Mouse (Mus musculus) embryonic facial prominence, embryonic 14.5 days (tissue): Measurements from ENCODE around the gene Prickle3. TPM values are rescaled to one million over a fixed set of nuclear protein-coding genes. Genes with fewer than 3 reads are reported as not detected.
A peak's percentile ranks its signal among the peaks of the same experiment; 100 is the strongest.

Experiments
- ATAC-seq: fragments of 200-750 bp; cut with Nextera tagmentation; 2 replicates; pipeline ENCODE4 v1.8.0; 2017; ENCODE audit warnings: low read depth, moderate number of reproducible peaks, moderate TSS enrichment
- DNase-seq: peaks from one replicate; pipeline ENCODE4 v3.0.0-alpha.2; 2015; ENCODE audit warnings: low spot score
- H3K27ac ChIP-seq: fragments of 300-500 bp; sonication (generic); replicated peaks from 2 replicates; pipeline ENCODE4 v1.5.1; 2014; ENCODE audit warnings: low read depth, mild to moderate bottlenecking, low read length, moderate library complexity
- H3K27me3 ChIP-seq: fragments of 300-500 bp; sonication (generic); replicated peaks from 2 replicates; pipeline ENCODE4 v1.6.1; 2014; ENCODE audit warnings: low read length; ENCODE audit not compliant: control insufficient read depth, insufficient read depth
- H3K36me3 ChIP-seq: fragments of 300-500 bp; sonication (generic); 2 replicates; pipeline ENCODE4 v1.6.1; 2014; ENCODE audit warnings: low read length, mixed read lengths; ENCODE audit not compliant: control insufficient read depth, insufficient read depth
- H3K4me1 ChIP-seq: fragments of 300-500 bp; sonication (generic); 2 replicates; pipeline ENCODE4 v1.6.1; 2014; ENCODE audit warnings: antibody characterized with exemption, low read length; ENCODE audit not compliant: control insufficient read depth, insufficient read depth
- H3K4me2 ChIP-seq: fragments of 300-500 bp; sonication (generic); 2 replicates; pipeline ENCODE4 v1.6.1; 2014; ENCODE audit warnings: low read depth, mild to moderate bottlenecking, low read length, moderate library complexity, mixed read lengths
- H3K4me3 ChIP-seq: fragments of 300-500 bp; sonication (generic); 2 replicates; pipeline ENCODE4 v1.5.1; 2014; ENCODE audit warnings: low read depth, mild to moderate bottlenecking, low read length
- H3K9ac ChIP-seq: fragments of 300-500 bp; sonication (generic); 2 replicates; pipeline ENCODE4 v1.6.1; 2014; ENCODE audit warnings: low read depth, mild to moderate bottlenecking, low read length, moderate library complexity, mixed read lengths
- H3K9me3 ChIP-seq: fragments of 300-500 bp; sonication (generic); 2 replicates; pipeline ENCODE4 v1.6.1; 2016; ENCODE audit warnings: low read length; ENCODE audit not compliant: control insufficient read depth
- WGBS: fragments of 180-500 bp; shearing (Covaris S2); extraction: QIAGEN DNeasy Blood & Tissue Kit; methylation state at CpG from one replicate; pipeline ENCODE4 v1.1.7; 2014; 5-methylcytosine and 5-hydroxymethylcytosine counted together
- polyA plus RNA-seq: library from polyadenylated mRNA; unstranded; fragments of >200 nt; fragmentation: Nextera tagmentation; extraction: Ambion mirVana; gene quantifications from 2 replicates; pipeline ENCODE4 v1.2.1, GENCODE M21; 2014

Prickle3 gene
- polyA plus RNA-seq, 1 experiment from 2014 or later, result 7.5 TPM

DNA sequence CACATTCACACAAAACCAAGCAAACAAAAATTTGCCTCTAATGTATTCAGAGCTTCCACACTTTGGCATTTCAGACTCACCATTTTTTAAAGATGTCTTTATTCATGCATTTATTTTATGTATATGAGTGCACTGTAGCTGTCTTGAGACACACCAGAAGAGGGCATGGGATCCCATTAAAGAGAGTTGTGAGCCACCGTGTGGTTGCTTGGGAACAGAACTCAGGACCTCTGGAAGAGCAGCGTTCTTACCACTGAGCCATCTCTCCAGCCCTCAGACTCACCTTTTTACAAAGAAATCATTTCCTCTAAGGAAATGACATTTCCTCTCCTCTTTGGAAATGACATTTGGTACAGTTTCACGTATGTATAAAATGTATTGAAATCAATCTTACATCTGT lies 21.9 kb downstream of the Prickle3 start:
- WGBS, result 47% methylated on average over 3 of the region's 3 CpGs

DNA sequence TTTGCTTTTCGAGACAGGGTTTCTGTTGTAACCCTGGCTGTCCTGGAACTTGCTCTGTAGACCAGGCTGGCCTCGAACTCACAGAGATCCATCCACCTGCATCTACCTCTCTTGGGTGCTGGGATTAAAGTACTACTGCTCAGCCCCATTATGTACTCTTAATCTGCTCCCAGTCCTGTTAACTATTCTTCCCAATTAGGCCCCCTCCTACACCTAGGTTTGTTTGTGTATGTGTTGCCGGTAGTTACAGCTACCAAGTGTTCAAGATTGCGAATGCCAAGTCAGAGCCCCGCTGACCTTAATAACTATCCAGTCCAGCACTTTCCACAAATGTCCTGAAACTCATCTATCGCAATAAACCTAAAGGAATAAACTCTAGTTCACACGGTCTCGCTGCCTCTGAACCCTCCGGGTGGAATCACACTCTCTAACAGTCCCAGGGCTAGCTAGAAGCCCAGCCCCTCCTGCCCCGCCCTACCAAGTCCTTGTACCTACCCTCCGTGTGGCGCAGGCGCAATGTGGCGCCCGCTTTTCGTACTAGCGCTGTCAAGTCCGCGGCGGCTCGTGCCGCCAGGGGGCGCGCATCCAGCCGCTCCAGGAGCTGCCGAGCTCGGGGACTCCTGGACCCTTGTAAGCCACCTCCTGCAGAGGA lies 22.5 kb downstream of the Prickle3 start:
- ATAC-seq, result peak; percentile 98
- peak overlapping the region; percentile 30 for H3K4me3 ChIP-seq
- no peak overlapping the region for H3K27ac ChIP-seq
- H3K4me2 ChIP-seq, result peak overlapping the region; percentile 55
- no peaks in the 10 kb centered on the region for H3K36me3 ChIP-seq
- no peaks in the 10 kb centered on the region for H3K27me3 ChIP-seq
- H3K9ac ChIP-seq, result no peak overlapping the region
- WGBS, result 23% methylated on average over 18 of the region's 27 CpGs
- H3K9me3 ChIP-seq, result no peaks in the 10 kb centered on the region
- H3K4me1 ChIP-seq, result no peaks in the 10 kb centered on the region
- DNase-seq, result peak; percentile 94

More for the DNA sequence above, 21.9 kb downstream of the Prickle3 start:
- Histone ChIP-seq H3K9ac (no peak overlapping the region), H3K27ac (no peak overlapping the region), H3K27me3 (no peaks in the 10 kb centered on the region), H3K36me3 (no peaks in the 10 kb centered on the region), H3K9me3 (no peaks in the 10 kb centered on the region), H3K4me1 (no peaks in the 10 kb centered on the region), H3K4me2 (peak overlapping the region; percentile 55; the same call in 1 of the 2 replicates), H3K4me3 (no peak overlapping the region)
- ATAC-seq (no peak), DNase-seq (no peak)

DNA sequence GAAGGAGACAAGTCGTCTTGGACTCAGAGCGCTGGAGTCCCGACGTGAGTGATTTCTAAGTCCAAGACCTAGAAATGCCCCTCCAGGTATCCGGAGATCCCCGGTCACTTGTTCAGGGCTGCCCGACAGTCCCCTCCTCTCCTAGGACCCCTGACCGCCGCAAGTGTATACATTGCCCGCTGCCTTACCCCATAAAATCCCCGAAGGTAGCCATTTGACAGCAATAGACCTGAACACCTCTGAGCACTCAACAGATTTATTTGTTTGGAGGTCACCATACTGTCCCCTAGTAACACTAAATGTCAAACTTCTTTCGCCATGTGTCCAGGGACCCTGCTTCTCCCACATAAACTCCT lies 23.0 kb downstream of the Prickle3 start:
- no peaks in the 10 kb centered on the region for H3K9me3 ChIP-seq
- no peaks in the 10 kb centered on the region for H3K4me1 ChIP-seq
- DNase-seq, result no peak
- peak overlapping the region; percentile 30 for H3K4me3 ChIP-seq
- H3K27ac ChIP-seq, result no peak overlapping the region
- peak overlapping the region; percentile 55 for H3K4me2 ChIP-seq
- no peak for ATAC-seq
- no peaks in the 10 kb centered on the region for H3K27me3 ChIP-seq
- no peak overlapping the region for H3K9ac ChIP-seq
- no peaks in the 10 kb centered on the region for H3K36me3 ChIP-seq
- 17% methylated on average over 11 of the region's 12 CpGs for WGBS

DNA sequence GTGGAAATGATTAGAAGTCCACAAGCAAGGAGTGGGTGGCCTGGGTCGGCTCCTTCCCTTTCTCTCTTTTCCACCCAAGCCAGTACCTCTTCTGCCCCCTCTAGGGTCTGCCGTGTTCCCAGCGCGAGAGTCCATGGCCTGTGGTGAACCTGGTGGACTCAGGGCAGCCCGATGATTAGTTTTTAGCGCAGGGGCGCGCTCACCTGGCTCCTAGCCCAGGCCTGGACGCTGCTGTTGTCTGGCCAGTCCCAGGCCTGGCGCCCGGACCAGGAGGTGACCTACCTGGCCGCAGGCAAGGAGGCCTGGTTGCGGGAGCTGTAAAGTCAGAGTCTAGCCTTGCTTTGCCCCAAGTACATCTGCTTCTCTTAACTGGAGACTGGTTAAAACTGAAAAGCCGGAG lies 23.8 kb downstream of the Prickle3 start, which contains the start of gene Magix:
Gene Magix, minus strand, starts transcription at position 388 of the 400 bp plus-strand sequence.
- Histone ChIP-seq H3K4me1 (no peaks in the 10 kb centered on the region), H3K27ac (no peak within 1 kb of the TSS), H3K9me3 (no peaks in the 10 kb centered on the region), H3K4me2 (peak within 1 kb of the TSS; percentile 55), H3K36me3 (no peaks in the 10 kb centered on the region), H3K4me3 (peak within 1 kb of the TSS; percentile 30), H3K9ac (no peak within 1 kb of the TSS), H3K27me3 (no peaks in the 10 kb centered on the region)
- ATAC-seq (no peak), DNase-seq (no peak)
- 63% methylated on average over 11 of the region's 14 CpGs for WGBS

- Histone ChIP-seq H3K4me1 (no peaks in the 10 kb centered on the region), H3K27me3 (no peaks in the 10 kb centered on the region), H3K27ac (no peak overlapping the region), H3K4me3 (no peak overlapping the region), H3K9me3 (no peaks in the 10 kb centered on the region), H3K9ac (no peak overlapping the region), H3K4me2 (no peak overlapping the region), H3K36me3 (no peaks in the 10 kb centered on the region)
- DNase-seq, result no peak
- 88% methylated on average over 2 of the region's 2 CpGs for WGBS
- no peak for ATAC-seq
Measured at GRCm38 (mm10) chrX:7688321-7688720, 31.3 kb downstream of the Prickle3 start.

DNA sequence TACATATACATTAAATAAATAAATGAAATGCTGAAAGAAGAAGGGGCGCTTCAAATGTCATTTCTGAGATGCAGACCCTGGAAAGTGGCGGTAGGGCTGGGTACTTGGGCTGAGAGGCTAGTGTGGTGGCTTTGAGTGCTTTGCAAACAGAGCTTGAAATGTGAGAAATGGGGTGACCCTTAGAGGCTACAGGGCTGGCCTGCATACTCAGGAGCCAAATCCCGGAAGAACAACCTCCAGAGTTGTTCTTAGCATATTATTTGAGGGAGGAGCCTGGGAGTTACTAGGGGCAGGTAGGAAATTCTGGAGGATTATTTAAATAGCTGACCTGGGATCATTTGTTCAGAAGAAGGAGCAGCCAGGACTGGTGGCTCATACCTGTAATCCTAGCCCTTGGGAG lies 33.4 kb downstream of the Prickle3 start:
- 63% methylated on average over 3 of the region's 3 CpGs for WGBS
- H3K9ac ChIP-seq, result no peak overlapping the region
- no peaks in the 10 kb centered on the region for H3K27me3 ChIP-seq
- H3K27ac ChIP-seq, result no peak overlapping the region
- H3K36me3 ChIP-seq, result no peaks in the 10 kb centered on the region
- no peaks in the 10 kb centered on the region for H3K4me1 ChIP-seq
- no peak overlapping the region for H3K4me2 ChIP-seq
- DNase-seq, result no peak
- ATAC-seq, result peak; percentile 9; the same call in 1 of the 2 replicates
- no peaks in the 10 kb centered on the region for H3K9me3 ChIP-seq
- no peak overlapping the region for H3K4me3 ChIP-seq

DNA sequence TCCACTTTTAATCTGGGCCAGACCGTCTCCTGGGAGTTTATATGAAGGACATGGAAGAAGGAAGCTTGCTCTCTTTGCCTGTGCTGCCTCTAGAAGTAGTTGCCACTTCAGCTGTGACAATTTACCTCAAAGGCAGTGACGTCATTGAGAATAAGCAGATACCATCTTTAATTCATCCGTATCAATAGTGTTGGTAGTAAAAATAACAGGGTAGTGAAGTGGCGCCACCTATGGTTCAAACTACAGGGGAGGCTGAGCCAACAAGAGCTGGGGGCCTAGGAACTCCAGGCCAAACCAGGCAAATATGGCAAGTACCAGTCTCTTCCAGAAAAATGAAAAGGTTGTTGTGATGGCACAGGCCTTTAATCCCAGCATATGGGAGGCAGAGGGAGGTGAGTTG lies 35.8 kb downstream of the Prickle3 start:
- no peak for DNase-seq
- no peak overlapping the region for H3K27ac ChIP-seq
- H3K9me3 ChIP-seq, result no peaks in the 10 kb centered on the region
- H3K36me3 ChIP-seq, result no peaks in the 10 kb centered on the region
- 34% methylated on average over 4 of the region's 4 CpGs for WGBS
- no peak overlapping the region for H3K4me3 ChIP-seq
- H3K9ac ChIP-seq, result no peak overlapping the region
- H3K4me2 ChIP-seq, result no peak overlapping the region
- no peak for ATAC-seq
- no peaks in the 10 kb centered on the region for H3K4me1 ChIP-seq
- H3K27me3 ChIP-seq, result no peaks in the 10 kb centered on the region

DNA sequence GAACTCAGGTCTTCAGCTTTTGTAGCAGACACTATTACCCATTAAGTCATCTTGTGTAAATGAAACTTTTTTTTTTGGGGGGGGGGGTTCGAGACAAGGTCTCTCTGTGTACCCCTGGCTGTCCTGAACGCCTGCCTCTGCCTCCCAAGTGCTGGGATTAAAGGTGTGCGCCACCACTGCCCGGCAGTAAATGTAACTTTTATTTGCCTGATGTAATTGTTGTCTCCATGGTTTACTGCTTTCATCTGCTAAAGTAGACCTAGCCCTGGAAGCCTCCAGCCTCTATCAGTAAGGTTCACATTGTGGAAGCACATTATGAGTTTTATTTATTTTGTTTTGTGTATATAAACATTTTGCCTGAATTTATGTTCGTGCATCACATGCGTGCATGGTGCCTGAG lies 39.5 kb downstream of the Prickle3 start:
- H3K4me2 ChIP-seq, result peak overlapping the region; percentile 46
- DNase-seq, result no peak
- WGBS, result 47% methylated on average over 6 of the region's 6 CpGs
- H3K4me3 ChIP-seq, result peak overlapping the region; percentile 50; the same call in 1 of the 2 replicates
- H3K27ac ChIP-seq, result no peak overlapping the region
- H3K9me3 ChIP-seq, result no peaks in the 10 kb centered on the region
- no peaks in the 10 kb centered on the region for H3K4me1 ChIP-seq
- peak; percentile 8; the same call in 1 of the 2 replicates for ATAC-seq
- H3K27me3 ChIP-seq, result no peaks in the 10 kb centered on the region
- H3K36me3 ChIP-seq, result no peaks in the 10 kb centered on the region
- no peak overlapping the region for H3K9ac ChIP-seq

DNA sequence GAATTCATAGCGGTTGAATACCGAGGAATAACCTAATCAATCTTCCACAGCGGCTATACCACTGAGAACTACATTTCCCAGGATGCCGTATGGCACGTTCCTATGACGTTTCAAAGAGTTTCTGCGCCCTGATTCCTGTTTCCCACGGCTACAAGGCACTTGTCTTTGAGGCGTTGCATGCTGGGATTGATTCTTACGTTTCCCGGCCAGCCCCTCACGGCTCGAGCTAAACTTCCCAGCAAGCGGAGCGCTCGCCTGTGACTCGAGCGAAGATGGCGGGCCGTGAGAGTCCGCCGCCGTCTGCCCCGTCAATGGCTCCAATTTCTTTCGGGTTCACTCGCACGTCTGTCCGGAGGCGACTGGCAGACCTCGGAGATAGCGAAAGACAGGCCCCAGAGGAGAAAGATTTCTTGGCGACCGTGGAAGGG lies 39.9 kb downstream of the Prickle3 start, which contains the start of gene Gpkow:
Gene Gpkow, plus strand, starts transcription at position 178 of the 428 bp plus-strand sequence.
- Histone ChIP-seq H3K4me2 (peak within 1 kb of the TSS; percentile 52), H3K36me3 (no peaks in the 10 kb centered on the region), H3K9ac (peak within 1 kb of the TSS; percentile 61), H3K9me3 (no peaks in the 10 kb centered on the region), H3K4me3 (peak within 1 kb of the TSS; percentile 50), H3K4me1 (no peaks in the 10 kb centered on the region), H3K27ac (no peak within 1 kb of the TSS), H3K27me3 (no peaks in the 10 kb centered on the region)
- peak; percentile 96 for ATAC-seq
- DNase-seq, result peak; percentile 97
- WGBS, result 21% methylated on average over 33 of the region's 33 CpGs
